Mouse (Mus musculus): Measurements from ENCODE around the gene Zic2.

GRCm38 (mm10) chr14:122427654-122428053 lies 47.6 kb upstream of the Zic2 start:
- no peak for TF ChIP-seq CTCF (IDR thresholded peaks at IDR 0.05; ENCODE audit: extremely low read depth, insufficient read depth, low read length)
- no peak for TF ChIP-seq POLR2A (IDR thresholded peaks at IDR 0.05; ENCODE audit: extremely low read depth, insufficient read depth, low read length)

Measured in cortical plate, adult 2 months (tissue).